Mouse (Mus musculus) neural tube, postnatal 0 days (tissue): Measurements from ENCODE around the gene Hsd17b2. TPM values are rescaled to one million over a fixed set of nuclear protein-coding genes. Genes with fewer than 3 reads are reported as not detected.

Experiments used
- polyA plus RNA-seq: library from polyadenylated mRNA; unstranded; fragments of >200 nt; fragmentation: Nextera tagmentation; extraction: Ambion mirVana; gene quantifications from 2 replicates; pipeline ENCODE4 v1.2.1, GENCODE M21; 2015

Gene Hsd17b2
- polyA plus RNA-seq: 1.6 TPM in 2 replicates

GRCm38 (mm10) chr8:117701859-117702258, at the start of gene Hsd17b2:
Hsd17b2 (plus strand) TSS chr8:117701904.

GRCm38 (mm10) chr8:117673430-117673830, 28.3 kb upstream of the Hsd17b2 start, which contains the start of gene Sdr42e1:
Sdr42e1 (minus strand) TSS chr8:117673689.

GRCm38 (mm10) chr8:117801443-117802298, 100.0 kb downstream of the Hsd17b2 start, which contains the start of gene Mphosph6:
Mphosph6 (minus strand) TSS chr8:117801943.

Other genes starting within 250 kb of the Hsd17b2 start
- 1.7 and 2.1 TPM in 2 replicates for gene Plcg2, start 203.6 kb upstream of the Hsd17b2 start, polyA plus RNA-seq
- 3.6 and 4.0 TPM in 2 replicates for gene Sdr42e1, start 28.2 kb upstream of the Hsd17b2 start, polyA plus RNA-seq
- gene Mphosph6, start 100.0 kb downstream of the Hsd17b2 start, polyA plus RNA-seq: 31.8 and 33.5 TPM in 2 replicates